Mouse (Mus musculus) small intestine, adult 2 months (tissue): ENCODE results near the gene Trim56.

ENCODE experiments used
- CTCF ChIP-seq: fragments of 200-500 bp; IDR thresholded peaks from 2 replicates; pipeline ENCODE4 v1.5.1; 2012; ENCODE audit warnings: low read depth, mild to moderate bottlenecking, control low read depth, inconsistent platforms, low read length, moderate library complexity, mixed read lengths; ENCODE audit not compliant: insufficient replicate concordance, insufficient read length; ENCODE audit errors: extremely low read depth
- POLR2A ChIP-seq: fragments of 200-500 bp; IDR thresholded peaks from 2 replicates; pipeline ENCODE4 v1.6.1; 2012; ENCODE audit warnings: low read depth, mild to moderate bottlenecking, control low read depth, inconsistent platforms, low read length, moderate library complexity

GRCm38 (mm10) chr5:137095135-137095534 is 20.9 kb downstream of the Trim56 start:
- TF ChIP-seq CTCF: no peak
- no peak for TF ChIP-seq POLR2A
